Mouse (Mus musculus): ENCODE results near the gene Rab30. TPM values are rescaled to one million over a fixed set of nuclear protein-coding genes. Genes with fewer than 3 reads are reported as not detected.

Rab30 gene
- total RNA-seq (2023): under 1 TPM; 0.12 to 0.71 TPM

DNA sequence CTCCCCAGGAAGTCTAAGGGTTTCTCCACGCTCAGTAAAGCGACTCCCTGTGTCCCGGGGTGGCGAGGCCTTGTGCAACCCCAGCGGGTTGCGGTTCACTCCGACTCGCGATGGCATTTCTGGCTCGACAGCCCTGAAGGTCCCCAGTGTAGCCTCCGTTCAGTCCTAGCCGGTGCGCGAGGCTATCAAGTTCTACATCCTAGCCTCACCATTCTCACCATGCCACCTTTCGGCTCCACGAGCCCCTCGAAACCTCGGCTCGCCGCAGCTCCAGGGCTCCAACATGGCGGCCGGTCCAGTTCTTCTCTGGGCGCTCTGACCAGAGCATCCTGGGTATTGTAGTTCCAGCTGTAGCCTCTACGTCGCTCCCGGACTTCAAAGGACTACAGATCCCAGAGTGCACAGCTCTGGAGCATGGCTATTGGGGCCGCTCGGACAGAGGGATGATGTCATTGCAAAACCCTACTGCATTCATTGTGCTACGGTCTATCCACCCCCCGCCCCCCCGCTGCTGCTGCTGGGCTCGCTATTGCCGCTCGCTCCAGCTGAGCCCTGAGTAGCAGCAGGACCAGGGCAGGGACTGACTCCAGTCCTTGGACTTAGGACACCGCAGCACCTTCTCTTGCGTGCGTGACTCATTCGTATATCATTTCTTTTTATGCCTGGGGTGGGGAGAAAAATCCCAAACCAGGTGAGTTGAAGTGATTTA lies at the start of gene Rab30:
Rab30 (plus strand) TSS at position 452 of the 709 bp plus-strand sequence.

GRCm38 (mm10) chr7:92874116-92874675 lies 132.8 kb downstream of the Rab30 start, which contains the start of the genes Ddias and Prcp:
Ddias (minus strand) TSS chr7:92874247.
Prcp (plus strand) TSS chr7:92874470.

Other genes starting within 250 kb of the Rab30 start
- 1 to 10 TPM; 8.2 to 8.7 TPM for gene Ccdc90b, start 180.5 kb upstream of the Rab30 start, total RNA-seq (2023)
- gene Ankrd42, start 104.5 kb upstream of the Rab30 start, total RNA-seq (2023): under 1 TPM; 0.43 to 0.50 TPM
- 100 to 1,000 TPM; 227 to 230 TPM for gene Pcf11, start 71.7 kb upstream of the Rab30 start, total RNA-seq (2023)
- 1 to 10 TPM in 1 of 2 experiments, under 1 TPM in 1; 0.64 to 1.3 TPM for gene Ddias, start 132.6 kb downstream of the Rab30 start, total RNA-seq (2023)
- gene Prcp, start 132.9 kb downstream of the Rab30 start, total RNA-seq (2023): 100 to 1,000 TPM; 168 to 172 TPM

Measured in monocyte, adult 59 days (primary cell).